Mouse (Mus musculus) liver, embryonic 15.5 days (tissue): Measurements from ENCODE around the gene Acot7. TPM values are rescaled to one million over a fixed set of nuclear protein-coding genes. Genes with fewer than 3 reads are reported as not detected.
A peak's percentile ranks its signal among the peaks of the same experiment; 100 is the strongest.

Experiments
- ATAC-seq: fragments of 200-750 bp; cut with Nextera tagmentation; 2 replicates; pipeline ENCODE4 v1.8.0; 2017; ENCODE audit warnings: moderate number of reproducible peaks, mild to moderate bottlenecking, moderate library complexity; ENCODE audit not compliant: insufficient read depth
- H3K27ac ChIP-seq: fragments of 300-500 bp; sonication (generic); replicated peaks from 2 replicates; pipeline ENCODE4 v1.5.1; 2015; ENCODE audit warnings: mild to moderate bottlenecking, inconsistent platforms
- H3K27me3 ChIP-seq: fragments of 300-500 bp; sonication (generic); 2 replicates; pipeline ENCODE4 v1.6.1; 2015; ENCODE audit warnings: mild to moderate bottlenecking, inconsistent platforms
- H3K36me3 ChIP-seq: fragments of 300-500 bp; sonication (generic); replicated peaks from 2 replicates; pipeline ENCODE4 v1.6.1; 2015; ENCODE audit warnings: moderate library complexity, mild to moderate bottlenecking, inconsistent platforms
- H3K4me1 ChIP-seq: fragments of 300-500 bp; sonication (generic); replicated peaks from 2 replicates; pipeline ENCODE4 v1.6.1; 2015; ENCODE audit warnings: inconsistent platforms
- H3K4me2 ChIP-seq: fragments of 300-500 bp; sonication (generic); 2 replicates; pipeline ENCODE4 v1.6.1; 2015; ENCODE audit warnings: moderate library complexity, mild to moderate bottlenecking, inconsistent platforms
- H3K4me3 ChIP-seq: fragments of 300-500 bp; sonication (generic); replicated peaks from 2 replicates; pipeline ENCODE4 v1.5.1; 2015; ENCODE audit warnings: mild to moderate bottlenecking, inconsistent platforms
- H3K9ac ChIP-seq: fragments of 300-500 bp; sonication (generic); 2 replicates; pipeline ENCODE4 v1.6.1; 2015; ENCODE audit warnings: moderate library complexity, mild to moderate bottlenecking, inconsistent platforms
- H3K9me3 ChIP-seq: fragments of 300-500 bp; sonication (generic); replicated peaks from 2 replicates; pipeline ENCODE4 v1.6.1; 2016; ENCODE audit warnings: inconsistent platforms
- WGBS: fragments of 180-500 bp; shearing (Covaris S2); methylation state at CpG from one replicate; pipeline ENCODE4 v1.1.7; 2015; ENCODE audit warnings: mixed read lengths; ENCODE audit not compliant: insufficient replicate concordance; 5-methylcytosine and 5-hydroxymethylcytosine counted together
- polyA plus RNA-seq: library from polyadenylated mRNA; unstranded; fragments of >200 nt; fragmentation: Nextera tagmentation; extraction: Ambion mirVana; gene quantifications from 2 replicates; pipeline ENCODE4 v1.2.1, GENCODE M21; 2015

Acot7 gene
- polyA plus RNA-seq, 1 experiment from 2014 or later, result 14.0 TPM

DNA sequence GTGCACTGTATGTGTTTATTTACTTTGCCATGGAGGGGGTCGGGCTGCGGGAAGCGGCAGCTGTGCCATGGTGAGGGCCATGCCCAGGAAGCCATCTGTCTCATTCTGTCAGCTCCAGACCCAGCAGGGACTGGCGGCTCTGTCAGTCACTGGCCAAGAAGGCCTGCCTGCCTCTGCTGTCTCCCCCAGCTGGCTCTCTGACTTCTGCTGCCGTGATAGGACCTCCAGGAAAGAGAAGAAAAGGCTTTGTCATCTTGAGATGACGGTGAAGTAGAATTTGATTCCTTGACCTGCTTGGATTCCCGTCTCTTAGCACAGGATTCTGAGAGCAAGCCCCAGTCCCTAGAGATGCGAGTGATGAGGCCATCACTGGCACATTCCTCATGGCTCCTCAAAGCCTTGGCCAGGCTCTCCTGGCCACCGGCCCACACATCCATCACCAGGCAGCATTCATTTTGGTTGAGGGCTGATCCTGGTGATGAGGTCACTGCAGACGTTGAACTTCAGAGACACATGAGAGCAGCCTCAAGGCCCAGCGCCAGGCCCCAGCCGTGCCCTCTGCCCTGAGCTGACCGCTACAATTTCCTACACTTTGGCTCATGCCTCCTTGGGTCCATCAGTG lies 89.9 kb downstream of the Acot7 start:
- 63% methylated on average over 13 of the region's 13 CpGs for WGBS
- Histone ChIP-seq H3K4me3 (no peak overlapping the region), H3K9ac (no peak overlapping the region), H3K36me3 (no peaks in the 10 kb centered on the region), H3K4me1 (peaks cover 21% of the 10 kb centered on the region), H3K27me3 (peaks cover 12% of the 10 kb centered on the region), H3K4me2 (no peak overlapping the region), H3K9me3 (no peaks in the 10 kb centered on the region), H3K27ac (no peak overlapping the region)
- no peak for ATAC-seq

DNA sequence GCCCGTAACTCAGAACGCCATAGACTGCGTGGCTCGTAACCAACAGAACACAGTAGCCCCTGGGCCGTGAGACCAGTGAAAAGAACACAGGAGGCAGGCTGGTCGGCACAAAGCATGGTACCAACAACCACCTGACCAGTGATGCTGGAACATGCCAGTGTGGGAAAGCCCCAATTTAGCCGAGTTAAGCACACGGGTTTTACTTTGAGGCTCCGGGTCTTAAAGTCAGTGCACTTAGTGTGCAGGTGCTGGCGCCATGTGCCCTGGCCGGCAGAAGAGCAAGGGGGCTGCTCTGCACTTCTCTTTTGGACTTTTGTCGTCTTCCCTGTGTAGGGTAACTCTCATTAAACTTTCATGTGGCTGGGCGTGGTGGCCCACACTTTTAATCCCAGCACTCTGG lies 92.0 kb downstream of the Acot7 start:
- no peaks in the 10 kb centered on the region for H3K36me3 ChIP-seq
- peaks cover 33% of the 10 kb centered on the region for H3K27me3 ChIP-seq
- H3K9me3 ChIP-seq, result no peaks in the 10 kb centered on the region
- no peak overlapping the region for H3K27ac ChIP-seq
- ATAC-seq, result no peak
- no peak overlapping the region for H3K4me2 ChIP-seq
- H3K4me3 ChIP-seq, result no peak overlapping the region
- peaks cover 10% of the 10 kb centered on the region for H3K4me1 ChIP-seq
- H3K9ac ChIP-seq, result no peak overlapping the region
- 71% methylated on average over 13 of the region's 13 CpGs for WGBS

DNA sequence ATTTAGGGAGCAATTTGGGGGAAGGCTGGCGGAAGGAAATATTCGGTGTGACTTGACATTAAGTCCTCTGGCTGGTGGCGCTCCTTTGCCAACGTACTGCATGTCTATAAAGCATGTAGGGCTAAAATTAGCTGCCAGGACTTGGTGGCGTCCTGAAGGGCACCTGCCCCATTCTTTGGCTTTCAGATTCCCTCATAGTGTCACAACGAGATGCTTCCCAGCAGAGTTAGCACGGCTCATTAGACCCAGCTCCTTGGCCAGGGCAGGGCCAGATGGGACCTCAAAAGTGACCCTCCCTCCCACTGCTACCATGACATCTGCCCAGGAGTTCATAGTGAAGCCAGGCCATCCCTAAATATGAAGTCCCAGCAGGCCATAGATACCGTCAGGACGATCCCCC lies 92.7 kb downstream of the Acot7 start:
- ATAC-seq, result no peak
- no peak overlapping the region for H3K4me2 ChIP-seq
- peaks cover 39% of the 10 kb centered on the region for H3K27me3 ChIP-seq
- H3K4me1 ChIP-seq, result peaks cover 10% of the 10 kb centered on the region
- H3K36me3 ChIP-seq, result no peaks in the 10 kb centered on the region
- H3K27ac ChIP-seq, result no peak overlapping the region
- no peak overlapping the region for H3K9ac ChIP-seq
- H3K9me3 ChIP-seq, result no peaks in the 10 kb centered on the region
- H3K4me3 ChIP-seq, result no peak overlapping the region
- WGBS, result 67% methylated on average over 9 of the region's 9 CpGs

DNA sequence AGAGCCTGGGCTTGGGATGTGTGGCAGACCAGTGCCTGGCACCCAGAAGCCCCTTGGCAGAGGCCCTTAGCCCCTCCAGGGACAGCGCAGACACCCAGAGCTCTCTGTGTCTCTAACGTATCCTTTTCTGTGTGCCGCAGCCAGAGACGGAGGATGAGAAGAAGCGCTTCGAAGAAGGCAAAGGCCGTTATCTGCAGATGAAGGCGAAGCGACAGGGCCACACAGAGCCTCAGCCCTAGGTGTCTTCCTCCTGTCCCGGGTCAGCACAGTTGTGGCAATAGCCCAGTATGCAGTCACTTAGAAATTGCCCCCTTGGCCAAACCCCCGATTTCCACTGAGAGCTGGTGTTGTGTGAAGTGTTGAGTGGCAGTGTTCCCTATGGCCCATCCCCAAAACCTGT lies 93.4 kb downstream of the Acot7 start:
- H3K9ac ChIP-seq, result no peak overlapping the region
- peaks cover 47% of the 10 kb centered on the region for H3K27me3 ChIP-seq
- 79% methylated on average over 11 of the region's 11 CpGs for WGBS
- no peak overlapping the region for H3K4me2 ChIP-seq
- H3K4me1 ChIP-seq, result peaks cover 10% of the 10 kb centered on the region
- H3K27ac ChIP-seq, result no peak overlapping the region
- no peak overlapping the region for H3K4me3 ChIP-seq
- no peak for ATAC-seq
- H3K9me3 ChIP-seq, result no peaks in the 10 kb centered on the region
- H3K36me3 ChIP-seq, result no peaks in the 10 kb centered on the region

DNA sequence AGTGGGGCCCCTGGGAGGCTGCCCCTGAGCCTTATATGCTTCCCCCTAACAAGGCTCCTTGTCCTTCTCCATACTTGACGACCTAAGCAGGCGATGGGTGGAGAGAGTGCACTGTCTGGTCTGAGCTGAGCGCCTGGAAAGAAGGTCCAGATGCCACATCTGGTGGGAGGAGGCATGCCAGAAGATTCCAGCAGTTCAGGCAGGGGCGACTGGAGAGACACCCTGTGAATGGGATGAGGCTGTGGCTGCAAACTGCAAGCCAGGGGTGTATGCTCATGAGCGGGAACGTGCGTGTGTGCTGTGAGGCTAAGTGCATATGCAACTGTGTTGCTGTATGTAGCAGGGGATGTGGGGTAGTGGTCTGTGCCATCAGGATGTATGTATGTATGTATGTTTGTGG lies 94.1 kb downstream of the Acot7 start:
- 66% methylated on average over 7 of the region's 7 CpGs for WGBS
- Histone ChIP-seq H3K4me1 (peaks cover 10% of the 10 kb centered on the region), H3K4me2 (no peak overlapping the region), H3K36me3 (no peaks in the 10 kb centered on the region), H3K9ac (no peak overlapping the region), H3K4me3 (no peak overlapping the region), H3K27me3 (peaks cover 54% of the 10 kb centered on the region), H3K9me3 (no peaks in the 10 kb centered on the region), H3K27ac (no peak overlapping the region)
- no peak for ATAC-seq

DNA sequence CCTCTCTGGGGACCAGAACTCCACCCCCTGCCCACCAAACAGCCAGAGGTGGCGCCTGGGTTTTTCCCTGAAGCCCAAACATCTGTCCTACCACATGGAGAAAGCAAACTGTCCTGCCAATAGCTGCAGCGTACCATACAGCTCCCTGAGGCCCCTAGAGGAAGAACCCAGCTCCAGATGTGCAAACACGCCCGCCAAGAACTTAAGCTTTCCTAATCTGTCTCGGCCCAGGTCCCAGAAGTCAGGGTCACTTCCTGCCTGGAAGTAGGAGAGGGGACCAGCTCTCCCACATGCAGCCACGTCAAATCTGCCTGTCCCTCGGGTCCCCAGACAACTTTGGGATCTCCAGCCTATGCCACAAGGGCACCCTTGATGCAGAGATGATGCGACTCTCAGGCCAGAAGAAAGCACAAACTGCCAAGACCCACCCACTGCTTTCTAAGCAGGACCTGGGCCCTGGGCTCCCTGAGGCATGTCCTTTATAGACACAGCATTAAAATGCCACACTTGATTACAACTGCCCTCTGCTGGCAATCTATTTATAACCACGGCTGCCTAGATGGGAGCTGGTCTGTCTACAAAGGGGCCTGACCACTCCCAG lies 94.6 kb downstream of the Acot7 start:
- Histone ChIP-seq H3K9ac (no peak overlapping the region), H3K4me2 (no peak overlapping the region), H3K27me3 (peaks cover 56% of the 10 kb centered on the region), H3K36me3 (no peaks in the 10 kb centered on the region), H3K4me3 (no peak overlapping the region), H3K9me3 (no peaks in the 10 kb centered on the region), H3K27ac (no peak overlapping the region), H3K4me1 (peaks cover 10% of the 10 kb centered on the region)
- 28% methylated on average over 9 of the region's 9 CpGs for WGBS
- ATAC-seq, result no peak

DNA sequence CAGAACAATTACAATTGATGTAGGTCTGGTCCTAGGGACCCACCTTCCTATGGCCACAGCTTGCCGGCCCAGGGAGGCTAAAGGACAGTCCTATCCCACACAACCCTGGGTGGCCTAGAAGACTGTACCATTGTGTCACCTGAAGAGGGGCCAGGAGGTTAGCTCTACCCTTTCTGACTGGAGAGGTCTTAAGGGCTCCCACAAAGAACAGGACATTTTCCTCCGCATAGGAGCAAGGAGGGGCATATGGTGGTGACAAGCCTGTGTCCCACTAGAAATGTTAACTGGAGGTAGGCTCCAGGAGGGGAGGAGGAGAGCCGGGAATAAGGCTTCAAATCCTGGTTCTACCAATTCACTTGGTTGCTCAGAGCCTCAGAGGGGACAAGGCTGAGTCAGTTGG lies 95.3 kb downstream of the Acot7 start:
- WGBS, result 44% methylated on average over 3 of the region's 3 CpGs
- no peak overlapping the region for H3K4me2 ChIP-seq
- no peak overlapping the region for H3K4me3 ChIP-seq
- H3K27ac ChIP-seq, result no peak overlapping the region
- H3K36me3 ChIP-seq, result no peaks in the 10 kb centered on the region
- H3K4me1 ChIP-seq, result peaks cover 10% of the 10 kb centered on the region
- no peaks in the 10 kb centered on the region for H3K9me3 ChIP-seq
- H3K27me3 ChIP-seq, result peaks cover 56% of the 10 kb centered on the region
- no peak for ATAC-seq
- no peak overlapping the region for H3K9ac ChIP-seq

DNA sequence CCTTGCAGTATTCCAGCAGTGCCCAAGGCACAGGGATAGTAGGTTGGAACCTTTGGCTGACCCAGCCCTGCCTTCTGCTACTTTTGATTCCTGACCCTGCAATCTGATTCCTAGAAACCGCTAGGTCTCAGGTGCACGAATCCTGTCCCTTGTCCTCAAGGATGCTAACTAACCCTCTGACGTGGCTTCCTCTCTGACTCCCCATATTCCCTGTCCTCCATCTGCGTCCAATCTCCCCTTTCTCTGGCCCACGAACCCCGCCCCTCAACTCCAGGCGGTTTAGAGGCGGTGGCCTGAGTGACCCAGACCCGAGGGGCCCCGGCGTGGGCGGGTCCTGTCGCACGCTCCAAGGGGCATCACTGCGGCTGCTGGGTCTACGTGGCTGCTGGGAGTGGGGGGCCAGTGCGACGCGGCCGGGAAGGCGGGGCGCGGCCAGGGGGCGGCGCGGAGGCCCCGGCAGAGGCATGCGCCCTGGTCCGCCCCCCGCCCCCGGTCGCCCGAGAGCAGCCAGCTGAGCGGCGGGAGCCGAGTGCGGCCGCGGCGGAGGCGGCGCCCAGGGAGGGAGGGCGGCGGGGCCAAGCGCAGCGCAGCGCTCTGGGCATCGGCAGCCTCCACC lies 95.8 kb downstream of the Acot7 start, which contains the start of gene Gpr153:
Gene Gpr153 (plus strand): TSS at position 612 of the 616 bp plus-strand sequence.
- peak within 1 kb of the TSS; percentile 32; the same call in 1 of the 2 replicates for H3K9ac ChIP-seq
- WGBS, result 3% methylated on average over 29 of the region's 48 CpGs
- peak within 1 kb of the TSS; percentile 64 for H3K4me2 ChIP-seq
- peak within 1 kb of the TSS; percentile 48 for H3K4me3 ChIP-seq
- ATAC-seq, result 0 out of 2 replicates have a peak, but pooled peaks have one; percentile 20
- H3K36me3 ChIP-seq, result no peaks in the 10 kb centered on the region
- H3K27ac ChIP-seq, result no peak within 1 kb of the TSS
- peaks cover 10% of the 10 kb centered on the region for H3K4me1 ChIP-seq
- no peaks in the 10 kb centered on the region for H3K9me3 ChIP-seq
- H3K27me3 ChIP-seq, result peaks cover 57% of the 10 kb centered on the region

DNA sequence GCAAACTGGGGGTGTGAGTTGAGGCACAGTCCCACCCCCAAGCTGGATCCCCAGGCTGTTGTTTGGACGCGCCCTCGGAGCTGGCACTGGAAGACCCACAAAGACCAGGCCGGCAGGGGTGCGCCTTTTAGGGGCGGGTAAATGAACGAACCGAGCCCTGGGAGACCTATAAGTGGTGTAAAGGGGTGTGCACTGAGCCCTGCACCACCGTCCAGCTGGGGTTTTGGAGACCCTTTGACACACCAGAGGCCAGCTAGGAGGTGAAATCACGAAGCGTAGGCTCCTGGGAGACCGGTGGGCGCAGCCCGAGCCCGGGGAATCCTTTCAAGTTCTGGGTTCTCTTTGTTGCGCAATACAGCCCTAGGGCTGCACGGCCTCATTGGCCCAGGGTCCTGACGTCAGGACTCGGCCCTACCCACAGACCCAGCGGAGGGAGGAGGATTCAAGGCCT lies 96.8 kb downstream of the Acot7 start:
- Histone ChIP-seq H3K4me1 (peaks cover 10% of the 10 kb centered on the region), H3K27ac (no peak overlapping the region), H3K9ac (no peak overlapping the region), H3K4me3 (peak overlapping the region; percentile 48), H3K27me3 (peaks cover 67% of the 10 kb centered on the region), H3K36me3 (no peaks in the 10 kb centered on the region), H3K9me3 (no peaks in the 10 kb centered on the region), H3K4me2 (peak overlapping the region; percentile 64)
- ATAC-seq, result no peak
- WGBS, result 3% methylated on average over 20 of the region's 20 CpGs

DNA sequence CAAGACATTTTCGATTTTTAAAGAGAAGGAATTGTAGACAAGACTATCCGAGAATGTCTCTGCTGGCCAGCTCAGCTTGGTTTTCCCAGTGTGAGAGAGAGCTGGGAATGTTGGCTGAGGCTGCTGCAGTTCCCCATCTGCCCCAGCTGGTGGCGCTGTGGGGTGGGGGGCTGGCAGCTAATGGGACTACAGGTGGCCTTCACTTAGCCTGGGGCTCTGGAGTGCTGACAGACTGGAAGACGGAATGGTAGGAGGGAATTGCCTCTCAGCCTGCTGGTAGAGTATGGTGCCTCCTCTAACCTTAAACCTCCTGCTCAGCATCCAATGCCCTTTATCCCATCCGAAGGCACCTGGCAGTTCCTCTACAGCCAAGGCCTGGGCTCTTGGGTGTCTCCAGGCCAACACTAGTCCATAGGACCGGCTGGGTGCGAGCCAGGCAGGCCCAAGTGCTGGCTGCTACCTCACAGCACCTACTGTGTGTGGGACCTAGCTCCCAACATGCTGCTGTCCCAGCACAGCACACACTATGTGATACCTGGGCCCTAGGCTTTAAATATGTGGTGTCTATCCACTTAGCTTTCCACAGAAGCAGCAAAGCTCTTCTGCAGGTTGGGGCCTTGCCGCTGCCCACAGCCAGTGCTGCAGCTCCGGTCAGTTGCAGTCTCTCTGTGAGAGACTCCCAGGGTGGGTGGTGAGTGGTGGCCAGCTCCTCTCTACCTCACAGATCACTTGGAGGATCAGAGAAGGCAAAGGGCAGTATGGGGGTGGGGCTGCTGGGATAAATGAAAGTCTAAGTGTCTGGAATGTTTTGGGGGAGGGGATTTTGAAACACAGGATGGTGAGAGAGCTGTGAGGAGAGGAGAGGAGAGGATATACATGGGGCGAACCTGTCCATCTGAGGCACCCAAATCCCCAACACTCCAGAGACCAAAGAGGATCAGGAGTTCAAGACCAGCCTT lies 98.7 kb downstream of the Acot7 start:
- no peak overlapping the region for H3K4me3 ChIP-seq
- no peak overlapping the region for H3K9ac ChIP-seq
- H3K4me1 ChIP-seq, result peaks cover 10% of the 10 kb centered on the region
- peaks cover 87% of the 10 kb centered on the region for H3K27me3 ChIP-seq
- H3K27ac ChIP-seq, result no peak overlapping the region
- no peaks in the 10 kb centered on the region for H3K36me3 ChIP-seq
- no peak overlapping the region for H3K4me2 ChIP-seq
- ATAC-seq, result no peak
- H3K9me3 ChIP-seq, result no peaks in the 10 kb centered on the region
- 43% methylated on average over 10 of the region's 10 CpGs for WGBS

DNA sequence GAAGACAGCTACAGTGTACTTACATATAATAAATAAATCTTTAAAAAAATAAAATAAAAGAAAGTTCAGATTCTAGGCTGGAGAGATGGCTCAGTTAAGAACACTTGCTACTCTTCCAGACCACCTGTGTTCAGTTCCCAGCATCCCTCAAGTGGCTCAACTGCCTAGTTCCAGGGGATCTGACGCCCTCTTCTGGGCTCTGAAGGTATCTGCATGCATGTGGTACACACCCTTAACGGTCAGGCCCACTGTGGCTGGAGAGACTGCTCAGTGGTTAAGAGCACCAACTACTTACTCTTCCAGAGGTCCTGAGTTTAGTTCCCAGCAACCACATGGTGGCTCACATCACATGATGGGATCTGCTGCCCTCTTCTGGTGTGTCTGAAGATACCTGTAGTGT lies 100.0 kb downstream of the Acot7 start:
- peaks cover 87% of the 10 kb centered on the region for H3K27me3 ChIP-seq
- no peaks in the 10 kb centered on the region for H3K9me3 ChIP-seq
- ATAC-seq, result no peak
- peaks cover 13% of the 10 kb centered on the region for H3K4me1 ChIP-seq
- no peak overlapping the region for H3K4me2 ChIP-seq
- H3K27ac ChIP-seq, result no peak overlapping the region
- H3K9ac ChIP-seq, result no peak overlapping the region
- H3K36me3 ChIP-seq, result no peaks in the 10 kb centered on the region
- WGBS, result 60% methylated on average over 2 of the region's 2 CpGs
- H3K4me3 ChIP-seq, result no peak overlapping the region
